Mouse (Mus musculus) CH12.LX (cell line): ENCODE results near the gene Tgfb1. TPM values are rescaled to one million over a fixed set of nuclear protein-coding genes. Genes with fewer than 3 reads are reported as not detected.

Experiments
- DNase-seq: peaks from one replicate; pipeline ENCODE4 v3.0.0-alpha.2; 2013; ENCODE audit errors: extremely low read depth
- H3K27ac ChIP-seq: 2 replicates; pipeline ENCODE4 v1.5.1; 2012; ENCODE audit warnings: low read depth, mild to moderate bottlenecking, control low read depth, moderate library complexity; ENCODE audit not compliant: insufficient read depth
- H3K27me3 ChIP-seq: replicated peaks from 2 replicates; pipeline ENCODE3; 2012; ENCODE audit warnings: inconsistent platforms
- H3K36me3 ChIP-seq, 2 experiments: replicated peaks in 1 of 2; 2 replicates each; pipeline versions ENCODE3 to v1.6.1; 2012; ENCODE audit warnings: inconsistent platforms in 1 of 2, low read length in 1 of 2, mild to moderate bottlenecking in 1 of 2, mixed read lengths in 1 of 2, moderate library complexity in 1 of 2; ENCODE audit not compliant: control insufficient read depth in 1 of 2, insufficient read depth in 1 of 2
- H3K4me1 ChIP-seq, 2 experiments: 2 replicates each; pipeline ENCODE4 v1.6.1; 2012; ENCODE audit warnings: inconsistent platforms in 1 of 2, moderate library complexity in 1 of 2; ENCODE audit not compliant: insufficient read depth in 2 of 2, control insufficient read depth in 1 of 2
- H3K4me2 ChIP-seq: 2 replicates; pipeline ENCODE4 v1.6.1; 2012; ENCODE audit warnings: low read depth, mild to moderate bottlenecking, control low read depth; ENCODE audit not compliant: poor library complexity, insufficient read depth, severe bottlenecking
- H3K4me3 ChIP-seq, 3 experiments: fragments of 150-350 bp in 1 of 3; sonication (generic) in 1 of 3; replicated peaks in 1 of 3; 2 replicates each; pipeline versions ENCODE3 to v1.5.1; 2011 to 2012; ENCODE audit warnings: low read depth in 2 of 3, low read length in 2 of 3, mild to moderate bottlenecking in 2 of 3, moderate library complexity in 2 of 3, control low read depth in 1 of 3, improper control_type of control experiment in 1 of 3, inconsistent platforms in 1 of 3, mixed read lengths in 1 of 3; ENCODE audit not compliant: poor library complexity in 1 of 3
- H3K79me2 ChIP-seq: replicated peaks from 2 replicates; pipeline ENCODE4 v1.6.1; 2012; ENCODE audit warnings: mild to moderate bottlenecking, moderate library complexity; ENCODE audit not compliant: control insufficient read depth, poor library complexity, insufficient read depth, severe bottlenecking; ENCODE audit errors: extremely low read depth
- H3K9ac ChIP-seq: 2 replicates; pipeline ENCODE4 v1.6.1; 2012; ENCODE audit warnings: low read depth, mild to moderate bottlenecking, control low read depth, moderate library complexity; ENCODE audit not compliant: insufficient read depth
- H3K9me3 ChIP-seq: replicated peaks from 2 replicates; pipeline ENCODE3; 2012; ENCODE audit warnings: low read length, inconsistent platforms, mixed read lengths
- CHD1 ChIP-seq: IDR thresholded peaks from 2 replicates; pipeline ENCODE4 v1.6.1; 2012; ENCODE audit warnings: low read depth, low read length, improper control_type of control experiment, inconsistent platforms
- CTCF ChIP-seq, 2 experiments: IDR thresholded peaks in 1 of 2; conservative IDR thresholded peaks in 1 of 2; 2 replicates each; pipeline ENCODE4 v1.5.1; 2011 to 2012; ENCODE audit warnings: low read depth in 2 of 2, low read length in 2 of 2, improper control_type of control experiment in 1 of 2, inconsistent platforms in 1 of 2, mild to moderate bottlenecking in 1 of 2, moderate library complexity in 1 of 2
- E2F4 ChIP-seq: IDR thresholded peaks from 2 replicates; pipeline ENCODE4 v1.6.1; 2011; ENCODE audit warnings: low read depth, low read length, improper control_type of control experiment; ENCODE audit not compliant: insufficient replicate concordance
- ELF1 ChIP-seq: IDR thresholded peaks from 2 replicates; pipeline ENCODE4 v1.6.1; 2014; ENCODE audit warnings: low read depth, mild to moderate bottlenecking, inconsistent platforms, low read length, improper control_type of control experiment
- ETS1 ChIP-seq: conservative IDR thresholded peaks from 2 replicates; pipeline ENCODE4 v1.6.1; 2012; ENCODE audit warnings: low read depth, mild to moderate bottlenecking, inconsistent platforms, low read length, improper control_type of control experiment, moderate library complexity
- IRF4 ChIP-seq: IDR thresholded peaks from 2 replicates; pipeline ENCODE4 v1.6.1; 2014; ENCODE audit warnings: low read depth, mild to moderate bottlenecking, inconsistent platforms, low read length, improper control_type of control experiment
- JUN ChIP-seq: IDR thresholded peaks from 2 replicates; pipeline ENCODE4 v1.6.1; 2011; ENCODE audit warnings: low read depth, mild to moderate bottlenecking, low read length, improper control_type of control experiment, moderate library complexity; ENCODE audit not compliant: insufficient read depth
- JUND ChIP-seq: conservative IDR thresholded peaks from 2 replicates; pipeline ENCODE4 v1.6.1; 2011; ENCODE audit warnings: low read depth, low read length, improper control_type of control experiment
- KAT2A ChIP-seq: IDR thresholded peaks from 2 replicates; pipeline ENCODE4 v1.6.1; 2012; ENCODE audit warnings: low read length, improper control_type of control experiment, inconsistent platforms; ENCODE audit not compliant: insufficient replicate concordance
- MAFK ChIP-seq: IDR thresholded peaks from 2 replicates; pipeline ENCODE4 v1.6.1; 2011; ENCODE audit warnings: low read length, improper control_type of control experiment; ENCODE audit not compliant: insufficient replicate concordance
- MAZ ChIP-seq: IDR thresholded peaks from 2 replicates; pipeline ENCODE4 v1.6.1; 2012; ENCODE audit warnings: low read depth, mild to moderate bottlenecking, inconsistent platforms, low read length, improper control_type of control experiment, moderate library complexity
- MEF2A ChIP-seq: IDR thresholded peaks from 2 replicates; pipeline ENCODE4 v1.6.1; 2014; ENCODE audit warnings: low read depth, mild to moderate bottlenecking, inconsistent platforms, low read length, improper control_type of control experiment, borderline replicate concordance
- NRF1 ChIP-seq: IDR thresholded peaks from 2 replicates; pipeline ENCODE4 v1.6.1; 2014; ENCODE audit warnings: low read depth, mild to moderate bottlenecking, inconsistent platforms, low read length, improper control_type of control experiment, moderate library complexity
- POLR2AphosphoS2 ChIP-seq: IDR thresholded peaks from 2 replicates; pipeline ENCODE4 v1.6.1; 2011; ENCODE audit warnings: low read depth, low read length, improper control_type of control experiment
- SIN3A ChIP-seq: IDR thresholded peaks from 2 replicates; pipeline ENCODE4 v1.6.1; 2012; ENCODE audit warnings: low read length, improper control_type of control experiment, inconsistent platforms
- TBP ChIP-seq: conservative IDR thresholded peaks from 2 replicates; pipeline ENCODE4 v1.6.1; 2011; ENCODE audit warnings: low read depth, low read length, improper control_type of control experiment
- TCF12 ChIP-seq: IDR thresholded peaks from 2 replicates; pipeline ENCODE4 v1.6.1; 2014; ENCODE audit warnings: low read depth, mild to moderate bottlenecking, inconsistent platforms, low read length, improper control_type of control experiment
- UBTF ChIP-seq: IDR thresholded peaks from 2 replicates; pipeline ENCODE4 v1.6.1; 2012; ENCODE audit warnings: low read depth, mild to moderate bottlenecking, inconsistent platforms, low read length, improper control_type of control experiment, moderate library complexity
- USF2 ChIP-seq: conservative IDR thresholded peaks from 2 replicates; pipeline ENCODE4 v1.6.1; 2011; ENCODE audit warnings: low read depth, low read length, improper control_type of control experiment
- ZKSCAN1 ChIP-seq: IDR thresholded peaks from 2 replicates; pipeline ENCODE4 v1.6.1; 2012; ENCODE audit warnings: low read depth, inconsistent platforms, low read length, improper control_type of control experiment, borderline replicate concordance
- ZNF384 ChIP-seq: IDR thresholded peaks from 2 replicates; pipeline ENCODE4 v1.6.1; 2012; ENCODE audit warnings: low read depth, low read length, improper control_type of control experiment, inconsistent platforms
- dilution Hi-C: fragments of 300-500 bp; cut with MboI; formaldehyde crosslinking; loops from 2 replicates; pipeline ENCODE4 v1.14.3; 2020; ENCODE audit warnings: low sequenced_read_pairs; ENCODE audit not compliant: extremely low pct_unique_long_range_greater_than_20kb, extremely low pct_ligation_motif_present
- in situ Hi-C: fragments of 300-500 bp; cut with MboI; formaldehyde crosslinking; loops from 3 replicates; pipeline ENCODE4 v1.14.3; 2019; ENCODE audit warnings: low sequenced_read_pairs, low pct_ligation_motif_present, low pct_unique_long_range_greater_than_20kb, mixed read lengths
- polyA plus RNA-seq: library from polyadenylated mRNA; unstranded; fragments of >175 nt; gene quantifications from 2 replicates; pipeline ENCODE4 v1.2.1, GENCODE M21; 2012; ENCODE audit warnings: low read depth; ENCODE audit not compliant: insufficient read length
- total RNA-seq, 2 experiments: library from RNA; depleted of rRNA; stranded (reverse); fragments of 300-350 nt in 1 of 2; fragments of >200 nt in 1 of 2; gene quantifications; 2 replicates each; pipeline ENCODE4 v1.2.3; 2012 to 2014

Gene Tgfb1
- total and polyA plus RNA-seq, 3 experiments: 9.2 to 109 (median 25.9) TPM

- TF ChIP-seq SIN3A (no peak), ELF1 (no peak), ZKSCAN1 (no peak), CHD1 (no peak), MEF2A (no peak), IRF4 (no peak), POLR2AphosphoS2 (no peak), MAZ (no peak), NRF1 (no peak), KAT2A (no peak), TBP (no peak), JUN (no peak), E2F4 (no peak), JUND (no peak), CTCF (conservative IDR thresholded peaks at IDR 0.05 in 1 of 2, IDR thresholded peaks at IDR 0.05 in 1 of 2; ENCODE audit: low read depth in 2 of 2, low read length in 2 of 2) (no peak)
- Histone ChIP-seq H3K4me2 (no peak overlapping the region), H3K27me3 (no peaks in the 10 kb centered on the region), H3K79me2 (no peaks in the 10 kb centered on the region), H3K27ac (no peak overlapping the region), H3K9ac (no peak overlapping the region), H3K36me3 (peaks cover 0 to 22% of the 10 kb centered on the region in 2 experiments), H3K4me1 (peaks cover 7 to 16% of the 10 kb centered on the region in 2 experiments), H3K4me3 (no peak overlapping the region), H3K9me3 (no peaks in the 10 kb centered on the region)
- dilution Hi-C loops (no loop called here), in situ Hi-C loops (no loop called here)
- no peak for DNase-seq
These were observed 47.0 kb upstream of the Tgfb1 start for GRCm38 (mm10) chr7:25639754-25640153.

GRCm38 (mm10) chr7:25644136-25644535, 42.7 kb upstream of the Tgfb1 start:
- Histone ChIP-seq H3K9ac (no peak overlapping the region), H3K4me3 (no peak overlapping the region), H3K4me1 (peaks cover 12 to 33% of the 10 kb centered on the region in 2 experiments), H3K4me2 (no peak overlapping the region), H3K27me3 (no peaks in the 10 kb centered on the region), H3K27ac (no peak overlapping the region), H3K9me3 (no peaks in the 10 kb centered on the region), H3K79me2 (no peaks in the 10 kb centered on the region), H3K36me3 (peaks cover 0 to 14% of the 10 kb centered on the region in 2 experiments)
- no peak for TF ChIP-seq E2F4
- no peak for TF ChIP-seq JUN
- TF ChIP-seq TCF12: no peak
- no peak for TF ChIP-seq ZNF384
- TF ChIP-seq USF2: no peak
- no peak for TF ChIP-seq ZKSCAN1
- TF ChIP-seq ETS1: no peak
- no peak for TF ChIP-seq MAFK
- no peak for TF ChIP-seq UBTF
- no peak for TF ChIP-seq SIN3A
- TF ChIP-seq ELF1: no peak
- in situ Hi-C loops (no loop called here), dilution Hi-C loops (no loop called here)
- DNase-seq: no peak
